Mouse (Mus musculus): ENCODE results near the gene Fubp1.

Gene Fubp1

DNA sequence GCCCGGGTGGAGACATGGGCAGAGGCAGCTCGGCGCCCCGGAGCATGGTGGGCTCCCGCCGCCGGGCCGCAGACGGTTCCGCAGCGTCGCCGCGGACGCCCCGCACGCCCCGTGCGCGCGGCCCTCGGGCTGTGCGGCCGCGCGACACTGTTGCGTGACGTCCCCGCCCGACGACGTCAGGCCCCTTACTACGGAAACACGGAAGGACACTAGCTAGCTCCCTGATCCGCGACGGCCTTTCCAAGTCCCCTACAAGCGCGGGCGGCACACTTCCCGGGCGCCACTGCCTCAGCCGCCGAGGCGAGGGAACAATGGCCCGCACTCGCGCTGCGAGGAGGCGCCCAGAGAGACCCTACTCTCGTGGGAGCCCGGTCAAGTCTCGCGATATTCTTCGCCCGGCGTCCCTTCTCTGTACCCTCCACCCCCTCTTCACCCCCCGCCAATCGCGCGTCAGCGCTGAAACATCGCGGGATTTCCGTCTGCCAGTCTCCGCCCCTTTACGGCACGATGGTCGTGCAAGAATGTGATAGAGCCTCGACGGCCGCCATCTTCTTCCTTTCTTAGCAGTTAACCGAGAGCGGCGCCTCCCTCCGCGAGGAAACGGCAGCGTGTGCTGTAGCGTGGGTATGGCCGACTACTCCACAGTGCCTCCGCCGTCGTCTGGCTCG lies at the start of gene Fubp1, which contains the start of gene Dnajb4:
Gene Fubp1 (plus strand): TSS at position 456 of the 668 bp plus-strand sequence.
Gene Dnajb4 (minus strand): TSS at position 336 of the 668 bp plus-strand sequence.
- DNase-seq (ENCODE audit: low read depth, low spot score) = peak; percentile 98

GRCm38 (mm10) chr3:152160607-152161006 lies 49.6 kb upstream of the Fubp1 start:
- DNase-seq (ENCODE audit: low read depth, low spot score) = no peak

- no peak for DNase-seq (ENCODE audit: low read depth, low spot score)
These were observed 46.9 kb upstream of the Fubp1 start for GRCm38 (mm10) chr3:152163320-152163719.

DNA sequence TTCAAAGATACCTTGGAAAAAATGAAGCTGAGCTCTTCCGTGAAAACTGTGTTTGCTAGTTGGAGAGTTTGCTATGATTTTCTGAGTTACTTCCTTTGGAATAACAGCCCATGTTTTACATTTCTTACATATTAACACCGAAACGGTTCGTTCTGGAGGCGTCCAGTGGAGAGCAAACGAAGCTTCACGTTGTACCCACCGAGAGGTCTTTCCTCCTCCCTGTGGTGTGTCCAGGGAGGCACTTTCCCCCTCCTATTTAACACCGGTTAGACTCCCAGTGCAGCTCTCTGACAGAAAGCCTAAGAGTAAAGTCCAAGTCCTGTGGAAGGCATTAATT lies 45.2 kb upstream of the Fubp1 start:
- no peak for DNase-seq (ENCODE audit: low read depth, low spot score)

GRCm38 (mm10) chr3:152165351-152166098 lies 44.7 kb upstream of the Fubp1 start:
- no peak for DNase-seq (ENCODE audit: low read depth, low spot score)

GRCm38 (mm10) chr3:152166099-152166423 lies 44.2 kb upstream of the Fubp1 start, which contains the start of gene Gipc2:
TSS of gene Gipc2 (minus strand) at chr3:152166230.
- no peak for DNase-seq (ENCODE audit: low read depth, low spot score)

DNA sequence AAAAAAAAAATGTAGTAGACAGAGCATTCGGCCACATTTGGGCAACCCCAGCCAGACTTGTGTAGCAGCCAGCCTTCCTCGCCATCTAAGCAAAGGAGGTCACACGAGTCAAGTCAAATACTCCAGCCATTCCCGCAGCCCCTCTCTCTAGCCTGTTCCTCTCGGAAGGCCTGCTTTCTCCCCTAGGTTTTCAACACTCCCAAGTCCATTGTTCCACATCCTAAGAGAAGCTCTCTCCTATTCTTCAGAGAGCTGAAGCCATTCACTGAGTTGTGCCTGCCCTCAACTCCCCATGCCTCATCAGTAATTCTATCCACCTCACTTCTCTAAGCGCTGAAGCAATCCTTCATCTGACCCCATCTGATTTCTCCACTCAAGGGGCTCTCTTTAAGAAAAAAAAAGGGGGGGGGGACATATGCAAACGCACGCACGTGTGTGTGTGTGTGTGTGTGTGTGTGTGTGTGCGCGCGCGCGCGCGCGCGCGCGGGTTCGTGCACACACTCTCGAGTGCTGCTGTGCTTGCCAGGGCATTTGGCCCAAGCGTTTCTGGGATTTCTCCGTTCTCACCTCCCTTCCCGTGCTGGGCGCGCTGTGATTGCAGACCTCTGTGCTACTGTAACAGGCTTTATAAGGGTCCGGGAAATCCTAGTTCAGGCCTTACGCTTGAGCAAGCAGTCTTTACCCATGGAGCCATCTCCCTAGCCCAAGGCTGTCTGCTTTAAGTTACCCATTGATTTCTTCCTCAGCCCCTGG lies 43.3 kb upstream of the Fubp1 start:
- DNase-seq (ENCODE audit: low read depth, low spot score) = no peak

GRCm38 (mm10) chr3:152168007-152168406 lies 42.2 kb upstream of the Fubp1 start:
- no peak for DNase-seq (ENCODE audit: low read depth, low spot score)

- no peak for DNase-seq (ENCODE audit: low read depth, low spot score)
These were observed 39.8 kb upstream of the Fubp1 start for GRCm38 (mm10) chr3:152170407-152170806.

- DNase-seq (ENCODE audit: low read depth, low spot score) = no peak
These were observed 39.0 kb upstream of the Fubp1 start for GRCm38 (mm10) chr3:152171236-152171635.

- no peak for DNase-seq (ENCODE audit: low read depth, low spot score)
These were observed 38.4 kb upstream of the Fubp1 start for GRCm38 (mm10) chr3:152171862-152172261.

DNA sequence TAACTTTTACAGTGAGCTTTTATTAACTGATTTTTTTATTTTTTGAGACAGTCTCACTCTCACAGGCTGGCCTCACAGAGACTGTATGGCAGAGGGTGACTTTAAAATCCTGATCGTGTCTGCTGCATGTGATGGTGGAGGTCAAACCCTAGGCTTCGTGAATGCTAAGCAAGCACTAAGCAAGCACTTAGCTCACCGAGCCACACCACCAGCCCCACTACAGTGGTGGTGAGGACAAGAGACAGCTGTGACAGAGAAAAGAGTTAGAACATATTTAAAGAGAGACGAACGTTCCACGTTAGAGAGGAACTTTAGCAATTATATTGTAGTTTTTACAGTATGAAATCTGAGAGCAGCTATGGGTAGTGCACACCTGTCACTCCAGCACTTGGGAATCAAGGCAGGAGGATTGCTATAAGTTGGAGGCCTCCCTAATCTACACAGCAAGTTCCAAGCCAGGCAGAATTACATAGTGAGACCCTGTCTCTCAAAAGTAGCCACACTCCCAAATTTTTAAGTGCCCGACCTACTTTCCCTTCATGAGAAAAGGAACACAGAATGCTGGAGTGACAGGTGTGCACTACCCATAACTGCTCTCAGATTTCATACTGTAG lies 37.8 kb upstream of the Fubp1 start:
- no peak for DNase-seq (ENCODE audit: low read depth, low spot score)

GRCm38 (mm10) chr3:152178816-152179215 lies 31.4 kb upstream of the Fubp1 start:
- no peak for DNase-seq (ENCODE audit: low read depth, low spot score)

DNA sequence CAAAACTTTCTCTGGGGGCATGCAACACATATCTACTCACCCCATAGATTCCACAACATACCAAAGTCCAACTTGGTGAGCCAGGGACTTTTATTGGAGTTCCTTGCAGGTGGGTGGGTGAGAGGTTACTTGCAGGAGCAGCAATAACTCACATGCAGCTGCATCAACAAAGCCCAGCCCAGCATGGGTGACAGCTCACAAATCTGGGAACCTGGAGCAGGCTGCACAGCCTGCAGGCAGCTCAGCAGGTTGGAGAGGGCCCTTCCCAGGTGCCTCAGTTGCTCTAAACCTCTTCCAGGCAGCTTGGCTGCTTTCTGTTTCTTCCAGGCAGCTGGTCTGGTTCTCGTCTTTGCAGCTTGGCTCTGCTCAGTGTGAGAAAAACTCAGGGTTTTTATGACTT lies 30.9 kb upstream of the Fubp1 start:
- no peak for DNase-seq (ENCODE audit: low read depth, low spot score)

- DNase-seq (ENCODE audit: low read depth, low spot score) = no peak
These were observed 29.6 kb upstream of the Fubp1 start for GRCm38 (mm10) chr3:152180624-152181023.

DNA sequence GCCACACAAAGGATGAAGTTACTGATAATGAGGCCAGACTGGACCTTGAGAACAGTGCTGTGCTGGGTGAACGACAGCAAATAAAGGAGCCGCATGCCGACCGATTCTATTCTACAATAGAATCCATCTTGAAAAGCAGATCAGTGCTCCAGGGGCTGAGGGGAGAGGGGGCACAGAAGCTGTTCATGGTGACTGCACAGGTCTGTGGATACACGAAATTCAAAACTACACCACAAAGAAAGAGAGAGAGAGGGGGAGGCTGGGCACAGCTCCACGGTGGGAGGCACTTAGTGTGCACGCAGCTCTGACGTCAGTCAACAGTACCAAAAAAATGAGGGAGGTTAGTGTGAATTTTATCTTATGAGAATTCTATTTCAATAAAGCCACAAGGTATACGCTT lies 26.7 kb upstream of the Fubp1 start:
- DNase-seq (ENCODE audit: low read depth, low spot score) = no peak

DNA sequence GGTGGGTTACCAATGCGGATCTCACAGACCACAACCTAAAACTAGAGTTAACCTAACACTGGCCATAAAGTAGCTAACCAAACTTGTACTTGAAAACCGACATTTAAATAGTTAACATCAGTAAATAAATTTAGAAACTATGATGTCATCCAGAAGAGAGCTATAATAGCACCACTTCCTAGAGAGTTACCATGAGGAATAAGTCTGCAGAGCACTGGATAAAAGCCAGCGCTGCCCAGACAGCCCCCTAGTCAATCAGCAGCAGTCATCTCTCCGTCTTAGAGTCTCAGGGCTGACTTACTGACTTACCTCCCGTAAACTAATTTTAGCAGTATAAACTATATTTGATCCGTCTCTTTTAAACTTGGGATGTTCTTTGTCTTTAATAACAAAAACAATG lies 24.1 kb upstream of the Fubp1 start:
- DNase-seq (ENCODE audit: low read depth, low spot score) = no peak

DNA sequence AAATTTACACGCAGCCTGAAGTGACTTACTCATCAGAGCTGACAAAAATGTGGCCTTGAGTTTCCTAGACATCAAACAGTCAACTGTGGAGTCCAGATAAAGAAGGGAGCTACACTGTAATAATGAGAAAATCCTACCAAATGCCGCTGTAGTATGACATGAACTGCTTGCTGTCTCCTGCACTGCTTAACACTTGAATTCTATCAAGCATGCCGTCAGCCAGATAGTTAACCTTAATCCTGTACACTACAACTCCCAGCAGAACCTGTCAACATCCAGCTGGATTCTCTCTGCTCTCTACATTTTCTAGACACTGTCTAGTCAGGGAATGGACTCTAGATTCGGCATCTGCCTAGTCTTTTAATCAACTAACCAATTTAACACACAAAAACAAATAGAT lies 20.9 kb upstream of the Fubp1 start:
- DNase-seq (ENCODE audit: low read depth, low spot score) = no peak

GRCm38 (mm10) chr3:152190679-152191477 lies 19.3 kb upstream of the Fubp1 start:
- DNase-seq (ENCODE audit: low read depth, low spot score) = no peak

GRCm38 (mm10) chr3:152191791-152192237 lies 18.4 kb upstream of the Fubp1 start:
- no peak for DNase-seq (ENCODE audit: low read depth, low spot score)

DNA sequence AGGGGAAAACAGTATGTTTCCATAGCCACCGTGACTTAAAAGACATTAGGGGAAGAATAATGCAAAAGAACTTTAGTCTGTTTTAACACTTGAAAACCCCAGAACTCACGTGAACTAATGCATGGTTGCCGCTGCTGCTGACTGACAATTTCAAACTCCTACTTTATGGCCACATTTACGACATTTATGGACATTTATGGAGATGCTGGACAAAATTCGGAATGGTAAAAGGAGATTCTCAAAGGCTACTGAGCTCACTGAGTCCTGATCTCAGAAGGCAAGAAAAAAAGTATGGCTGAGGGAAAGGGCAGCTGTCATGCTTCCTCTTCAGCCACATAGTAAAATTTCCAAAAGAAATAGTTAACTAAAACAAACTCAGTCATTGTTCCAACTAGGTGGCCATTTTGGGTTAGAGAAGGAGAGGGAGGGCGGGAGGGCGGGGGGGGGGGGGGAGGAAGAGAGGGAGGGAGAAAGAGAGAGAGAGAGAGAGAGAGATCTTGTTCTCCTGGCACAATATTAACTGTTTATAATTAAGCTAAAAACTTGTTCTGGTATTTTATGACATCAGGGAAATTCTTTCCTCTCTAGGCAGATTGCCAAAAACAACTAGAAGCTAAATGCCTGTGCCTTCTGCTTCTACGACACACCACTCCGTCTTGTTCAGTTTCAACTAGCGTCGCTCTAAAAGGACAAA lies 17.8 kb upstream of the Fubp1 start:
- DNase-seq (ENCODE audit: low read depth, low spot score) = no peak

Data from telencephalon, adult 2 months (tissue).